Mouse (Mus musculus) forebrain, embryonic 10.5 days (tissue): ENCODE data around the gene Fam53a. TPM values are rescaled to one million over a fixed set of nuclear protein-coding genes. Genes with fewer than 3 reads are reported as not detected.

Experiments
- DNase-seq: peaks from one replicate; pipeline ENCODE4 v3.0.0-alpha.2; 2017; ENCODE audit warnings: low spot score; ENCODE audit errors: extremely low spot score
- H3K27ac ChIP-seq: fragments of 300-500 bp; sonication (generic); 2 replicates; pipeline ENCODE4 v1.5.1; 2016; ENCODE audit warnings: mild to moderate bottlenecking
- H3K27me3 ChIP-seq: fragments of 300-500 bp; sonication (generic); 2 replicates; pipeline ENCODE4 v1.6.1; 2016; ENCODE audit warnings: mild to moderate bottlenecking; ENCODE audit not compliant: poor library complexity, severe bottlenecking
- H3K36me3 ChIP-seq: fragments of 300-500 bp; sonication (generic); replicated peaks from 2 replicates; pipeline ENCODE4 v1.6.1; 2016; ENCODE audit warnings: mild to moderate bottlenecking, moderate library complexity
- H3K4me1 ChIP-seq: fragments of 300-500 bp; sonication (generic); 2 replicates; pipeline ENCODE4 v1.6.1; 2016
- H3K4me3 ChIP-seq: fragments of 300-500 bp; sonication (generic); 2 replicates; pipeline ENCODE4 v1.5.1; 2016; ENCODE audit warnings: mild to moderate bottlenecking, moderate library complexity
- H3K9me3 ChIP-seq: fragments of 300-500 bp; sonication (generic); 2 replicates; pipeline ENCODE4 v1.6.1; 2016; ENCODE audit warnings: mild to moderate bottlenecking, moderate library complexity
- WGBS: fragments of 180-500 bp; shearing (Covaris S2); methylation state at CpG from one replicate; pipeline ENCODE4 v1.1.7; 2016; 5-methylcytosine and 5-hydroxymethylcytosine counted together
- polyA plus RNA-seq: library from polyadenylated mRNA; unstranded; fragments of >200 nt; fragmentation: Nextera tagmentation; extraction: Ambion mirVana; gene quantifications from 2 replicates; pipeline ENCODE4 v1.2.1, GENCODE M21; 2016

The Fam53a gene
- polyA plus RNA-seq, 1 experiment from 2014 or later, result 70.0 TPM

DNA sequence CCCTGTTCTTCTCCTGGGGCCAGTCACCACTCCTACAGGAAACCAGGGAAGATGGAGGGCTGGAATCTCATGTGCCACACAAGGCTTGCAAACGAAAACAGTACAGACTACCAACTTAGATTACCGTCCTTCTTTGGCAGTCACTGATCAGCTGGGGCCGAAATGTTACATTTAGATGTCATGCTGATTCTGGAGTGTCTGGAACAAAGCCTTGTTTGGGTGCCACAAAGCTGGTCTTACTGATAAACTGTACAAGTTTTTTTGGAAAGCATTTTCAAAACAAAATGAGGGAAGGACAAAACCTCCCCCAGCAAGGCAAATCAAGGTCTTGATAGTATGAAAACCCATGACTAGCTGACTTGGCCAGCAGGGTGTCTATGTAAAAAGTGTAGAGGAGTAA is 5.7 kb downstream of the Fam53a start:
- DNase-seq, result no peak
- Histone ChIP-seq H3K9me3 (no peaks in the 10 kb centered on the region), H3K27me3 (no peaks in the 10 kb centered on the region), H3K4me1 (peaks cover 20% of the 10 kb centered on the region), H3K4me3 (no peak overlapping the region), H3K36me3 (peaks cover 33% of the 10 kb centered on the region), H3K27ac (no peak overlapping the region)
- WGBS, result 87% methylated on average over 3 of the region's 3 CpGs

DNA sequence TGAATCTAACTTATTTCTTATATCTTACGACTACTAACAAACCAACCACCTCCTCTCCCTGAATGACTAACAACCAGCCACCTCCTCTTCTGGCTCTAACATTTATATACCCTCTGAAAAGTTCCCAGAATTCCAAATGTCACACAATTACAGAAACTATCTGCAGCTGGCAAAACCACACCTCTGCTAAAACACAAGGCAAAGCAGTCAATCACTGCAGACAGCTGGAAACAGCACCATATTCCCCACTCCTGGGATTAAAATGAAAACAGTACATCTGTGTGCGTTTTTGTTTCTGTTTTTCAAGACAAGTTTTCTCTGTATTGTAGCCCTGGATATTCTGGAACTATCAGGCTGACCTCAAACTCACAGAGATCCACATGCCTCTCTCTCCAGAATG is 6.8 kb downstream of the Fam53a start:
- Histone ChIP-seq H3K36me3 (peaks cover 33% of the 10 kb centered on the region), H3K9me3 (no peaks in the 10 kb centered on the region), H3K27ac (no peak overlapping the region), H3K4me1 (peaks cover 9% of the 10 kb centered on the region), H3K4me3 (no peak overlapping the region), H3K27me3 (no peaks in the 10 kb centered on the region)
- no peak for DNase-seq
- WGBS, result 90% methylated on average over 2 of the region's 2 CpGs

DNA sequence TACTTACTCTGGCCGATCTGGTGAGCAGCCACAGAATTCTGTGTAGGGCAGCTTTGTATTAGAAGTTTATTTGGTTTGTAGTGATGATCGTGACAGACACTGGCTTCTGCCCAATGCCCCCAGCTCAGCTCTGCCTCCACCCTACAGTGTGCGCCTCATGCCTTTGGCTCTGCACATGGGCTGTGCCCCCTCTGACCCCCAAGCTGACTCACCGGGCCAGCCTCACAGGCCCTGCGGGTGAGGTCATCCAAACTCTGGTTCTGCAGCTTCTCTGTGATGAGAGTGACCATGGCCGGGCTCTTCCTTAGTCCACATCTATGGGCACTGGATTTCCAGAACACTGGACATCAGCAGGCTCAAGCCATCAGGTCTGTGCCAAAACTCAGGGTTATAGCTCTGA is 15.0 kb downstream of the Fam53a start:
- no peaks in the 10 kb centered on the region for H3K27me3 ChIP-seq
- WGBS, result 93% methylated on average over 6 of the region's 6 CpGs
- H3K27ac ChIP-seq, result no peak overlapping the region
- peaks cover 57% of the 10 kb centered on the region for H3K36me3 ChIP-seq
- H3K9me3 ChIP-seq, result no peaks in the 10 kb centered on the region
- no peak for DNase-seq
- H3K4me1 ChIP-seq, result no peaks in the 10 kb centered on the region
- H3K4me3 ChIP-seq, result no peak overlapping the region

GRCm38 (mm10) chr5:33611795-33612194 is 17.6 kb downstream of the Fam53a start:
- Histone ChIP-seq H3K4me3 (no peak overlapping the region), H3K9me3 (no peaks in the 10 kb centered on the region), H3K27ac (no peak overlapping the region), H3K27me3 (no peaks in the 10 kb centered on the region), H3K4me1 (no peaks in the 10 kb centered on the region), H3K36me3 (peaks cover 78% of the 10 kb centered on the region)
- WGBS, result 96% methylated on average over 1 of the region's 1 CpGs
- no peak for DNase-seq

DNA sequence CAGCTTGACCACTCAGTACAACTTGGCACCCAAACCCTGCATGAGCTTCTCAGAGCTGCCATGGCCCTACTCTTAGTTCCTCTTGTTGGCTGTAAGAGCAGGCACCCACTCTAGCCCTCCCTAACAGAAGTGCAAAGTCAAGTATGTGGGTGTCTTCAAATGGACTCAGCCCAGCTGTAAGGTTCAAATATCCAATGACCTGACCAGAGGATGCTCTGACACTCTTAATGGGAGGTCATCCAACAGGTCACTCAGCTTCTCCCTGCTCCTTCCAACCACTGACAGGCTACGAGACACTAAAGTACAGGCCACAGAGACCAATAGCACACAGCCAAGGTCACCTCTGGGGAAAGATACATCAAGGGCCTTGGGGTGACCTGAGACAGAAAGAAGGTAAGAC is 20.2 kb downstream of the Fam53a start:
- H3K36me3 ChIP-seq, result peaks cover 89% of the 10 kb centered on the region
- 83% methylated on average over 1 of the region's 1 CpGs for WGBS
- H3K4me1 ChIP-seq, result no peaks in the 10 kb centered on the region
- H3K4me3 ChIP-seq, result no peak overlapping the region
- H3K9me3 ChIP-seq, result no peaks in the 10 kb centered on the region
- H3K27ac ChIP-seq, result no peak overlapping the region
- H3K27me3 ChIP-seq, result no peaks in the 10 kb centered on the region
- DNase-seq, result no peak

- H3K27me3 ChIP-seq, result no peaks in the 10 kb centered on the region
- peaks cover 90% of the 10 kb centered on the region for H3K36me3 ChIP-seq
- no peaks in the 10 kb centered on the region for H3K9me3 ChIP-seq
- H3K4me3 ChIP-seq, result no peak overlapping the region
- DNase-seq, result no peak
- H3K4me1 ChIP-seq, result no peaks in the 10 kb centered on the region
- WGBS, result 96% methylated on average over 15 of the region's 15 CpGs
- no peak overlapping the region; the same call in 1 of the 2 replicates for H3K27ac ChIP-seq
Observed at GRCm38 (mm10) chr5:33607434-33607833, 22.0 kb downstream of the Fam53a start.

DNA sequence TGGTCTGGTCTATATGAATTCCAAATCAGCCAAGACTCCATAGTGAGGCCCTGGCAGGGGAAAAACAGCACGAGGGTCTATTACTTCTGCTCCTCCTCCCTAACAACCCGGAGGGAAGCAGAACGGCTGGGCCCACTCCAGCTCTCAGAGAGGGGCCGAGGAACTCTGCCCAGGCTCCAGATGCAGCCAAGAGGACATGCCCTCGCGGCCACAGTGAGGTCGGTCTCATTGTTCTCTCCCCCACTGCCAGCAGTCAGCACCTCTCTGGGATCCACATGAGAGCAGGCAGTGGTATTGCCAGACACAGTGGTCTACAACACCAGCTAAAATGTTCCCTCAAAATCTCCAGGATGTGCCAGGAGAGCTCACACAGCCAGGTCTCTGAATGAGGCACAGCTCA is 22.8 kb downstream of the Fam53a start:
- Histone ChIP-seq H3K27me3 (no peaks in the 10 kb centered on the region), H3K27ac (no peak overlapping the region), H3K36me3 (peaks cover 90% of the 10 kb centered on the region), H3K9me3 (no peaks in the 10 kb centered on the region), H3K4me3 (no peak overlapping the region), H3K4me1 (no peaks in the 10 kb centered on the region)
- DNase-seq, result no peak
- WGBS, result 91% methylated on average over 7 of the region's 7 CpGs

GRCm38 (mm10) chr5:33605314-33605713 is 24.1 kb downstream of the Fam53a start:
- Histone ChIP-seq H3K4me1 (no peaks in the 10 kb centered on the region), H3K36me3 (peaks cover 92% of the 10 kb centered on the region), H3K4me3 (no peak overlapping the region), H3K27ac (no peak overlapping the region), H3K9me3 (no peaks in the 10 kb centered on the region), H3K27me3 (no peaks in the 10 kb centered on the region)
- WGBS, result 91% methylated on average over 5 of the region's 5 CpGs
- no peak for DNase-seq

GRCm38 (mm10) chr5:33593620-33594019 is 35.8 kb downstream of the Fam53a start:
- Histone ChIP-seq H3K4me3 (no peak overlapping the region), H3K4me1 (no peaks in the 10 kb centered on the region), H3K9me3 (no peaks in the 10 kb centered on the region), H3K27me3 (peaks cover 7% of the 10 kb centered on the region), H3K36me3 (peaks cover 11% of the 10 kb centered on the region), H3K27ac (no peak overlapping the region)
- WGBS, result 39% methylated on average over 2 of the region's 2 CpGs
- DNase-seq, result peak; percentile 23

DNA sequence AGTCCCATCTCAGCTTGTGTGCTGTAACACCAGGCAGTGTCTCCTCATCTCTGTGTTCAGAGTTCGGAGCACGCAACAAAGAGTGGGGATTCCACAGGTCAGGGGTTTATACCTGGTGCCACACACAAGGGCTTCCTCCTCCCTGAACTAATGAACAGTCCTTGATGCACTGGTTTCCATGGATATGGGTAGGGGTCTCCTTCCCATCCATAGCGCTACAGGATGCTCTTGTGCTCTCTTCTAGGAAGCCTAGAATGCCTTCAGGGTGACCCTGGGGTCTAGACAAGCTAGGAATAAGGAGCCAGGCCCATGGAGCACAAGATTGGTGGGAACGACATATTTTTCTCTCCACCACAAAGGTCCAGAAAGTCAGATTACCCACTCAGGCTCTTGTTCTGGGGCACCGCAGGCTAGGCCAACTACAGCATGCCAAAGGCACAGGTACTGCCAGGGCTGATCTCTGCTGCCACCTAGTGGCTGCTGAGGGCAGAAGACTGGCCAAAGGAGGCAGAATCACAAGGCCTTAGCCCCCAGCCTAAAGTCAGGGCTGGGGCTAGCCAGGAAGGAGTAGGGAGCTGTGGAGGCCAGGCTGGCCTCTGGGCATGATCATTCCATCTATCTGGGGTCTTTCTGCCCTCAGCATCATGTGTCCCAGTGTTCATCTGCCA is 40.1 kb downstream of the Fam53a start:
- peaks cover 19% of the 10 kb centered on the region for H3K27me3 ChIP-seq
- H3K4me1 ChIP-seq, result 0 out of 2 replicates have a peak, but pooled peaks cover 3% of the 10 kb centered on the region
- peak; percentile 75 for DNase-seq
- H3K27ac ChIP-seq, result no peak overlapping the region
- H3K4me3 ChIP-seq, result no peak overlapping the region
- no peaks in the 10 kb centered on the region for H3K9me3 ChIP-seq
- WGBS, result 76% methylated on average over 5 of the region's 5 CpGs
- no peaks in the 10 kb centered on the region for H3K36me3 ChIP-seq

DNA sequence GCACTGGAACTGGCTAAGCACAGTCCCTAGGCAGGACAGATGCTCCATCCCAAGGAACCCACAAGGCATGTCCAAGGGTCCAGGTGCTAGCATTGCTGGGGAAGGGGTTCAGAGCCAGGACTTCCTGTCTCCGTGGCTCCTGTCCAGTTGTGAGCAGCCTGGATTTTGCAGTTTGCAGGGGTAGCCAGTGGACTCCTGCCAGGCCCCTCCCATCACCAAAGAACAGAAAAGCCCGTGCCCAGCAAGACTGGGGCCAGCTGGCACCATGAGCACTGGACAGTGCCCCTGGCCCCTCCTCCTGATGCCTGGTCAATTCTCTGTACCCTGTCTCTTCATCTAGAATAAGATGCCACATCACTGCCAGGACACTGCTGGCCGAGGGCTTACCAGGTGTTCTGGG is 41.4 kb downstream of the Fam53a start:
- Histone ChIP-seq H3K4me3 (no peak overlapping the region), H3K4me1 (peaks cover 13% of the 10 kb centered on the region), H3K9me3 (no peaks in the 10 kb centered on the region), H3K27ac (no peak overlapping the region), H3K36me3 (no peaks in the 10 kb centered on the region), H3K27me3 (peaks cover 19% of the 10 kb centered on the region)
- WGBS, result 78% methylated on average over 3 of the region's 3 CpGs
- DNase-seq, result no peak

DNA sequence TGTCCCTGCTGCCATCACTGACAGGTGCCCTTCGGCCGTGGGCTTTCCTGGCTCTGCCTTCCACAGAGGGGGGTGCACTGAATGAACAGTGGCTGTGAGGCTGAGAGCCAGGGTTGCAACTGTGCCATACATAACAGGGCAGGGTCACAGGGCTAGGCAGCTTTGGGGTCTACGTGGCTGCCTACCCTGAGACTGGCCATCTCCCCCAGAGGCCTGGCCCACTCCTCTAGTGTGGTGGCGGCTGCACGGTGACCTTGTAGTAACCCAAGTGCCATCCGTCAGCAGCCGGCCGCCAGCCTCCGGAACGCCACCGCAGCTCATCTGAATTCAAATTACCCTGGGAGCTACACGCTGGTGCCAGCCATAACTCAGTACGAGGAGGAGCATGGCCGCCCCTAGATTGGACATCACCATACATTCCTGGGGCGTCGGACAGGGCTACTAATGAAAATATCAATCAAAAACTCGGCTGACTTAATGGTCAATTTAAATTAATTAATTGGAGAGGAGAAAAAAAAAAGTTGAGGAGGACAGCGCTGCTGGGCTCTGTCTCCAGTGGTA is 41.9 kb downstream of the Fam53a start:
- Histone ChIP-seq H3K9me3 (no peaks in the 10 kb centered on the region), H3K36me3 (no peaks in the 10 kb centered on the region), H3K4me1 (peaks cover 15% of the 10 kb centered on the region), H3K27me3 (peaks cover 19% of the 10 kb centered on the region), H3K27ac (no peak overlapping the region), H3K4me3 (no peak overlapping the region)
- 90% methylated on average over 18 of the region's 18 CpGs for WGBS
- DNase-seq, result no peak

DNA sequence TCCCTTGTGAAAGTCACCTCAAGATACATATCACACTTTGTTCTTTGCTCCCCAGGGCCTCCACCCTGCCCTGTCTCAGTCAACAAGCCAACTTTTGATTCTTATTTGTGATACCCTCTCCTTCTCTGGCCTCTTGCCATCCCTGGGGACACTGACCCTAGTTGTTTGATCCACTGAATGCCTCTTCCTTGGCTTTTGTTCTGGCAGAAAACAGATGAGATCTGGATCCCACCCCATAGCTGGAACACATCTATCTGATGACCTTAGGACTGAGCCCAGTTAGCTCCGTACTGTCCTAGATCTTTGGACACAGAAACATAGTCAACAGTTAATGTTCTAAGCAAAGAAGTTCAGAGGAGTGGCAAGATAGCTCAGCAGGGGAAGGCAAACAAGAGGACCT is 49.1 kb downstream of the Fam53a start:
- no peaks in the 10 kb centered on the region for H3K36me3 ChIP-seq
- no peaks in the 10 kb centered on the region for H3K9me3 ChIP-seq
- H3K27ac ChIP-seq, result no peak overlapping the region
- no peak for DNase-seq
- 84% methylated on average over 1 of the region's 1 CpGs for WGBS
- H3K4me1 ChIP-seq, result peaks cover 12% of the 10 kb centered on the region
- no peak overlapping the region for H3K4me3 ChIP-seq
- H3K27me3 ChIP-seq, result no peaks in the 10 kb centered on the region
